Mouse (Mus musculus): ENCODE results near the gene Pitpnc1. TPM values are rescaled to one million over a fixed set of nuclear protein-coding genes. Genes with fewer than 3 reads are reported as not detected.

Gene Pitpnc1
- polyA plus RNA-seq, 1 experiment, result 23.1 TPM

GRCm38 (mm10) chr11:107334849-107335484 lies 135.5 kb downstream of the Pitpnc1 start:
- Histone ChIP-seq H3K4me1 (ENCODE audit: control insufficient read depth, insufficient read depth, insufficient read length, low read length) (peaks cover 44% of the 10 kb centered on the region), H3K4me3 (ENCODE audit: insufficient read depth, low read depth, low read length) (peak overlapping the region; percentile 10; the same call in 1 of the 2 replicates), H3K27ac (replicated peaks; ENCODE audit: low read depth, low read length) (peak overlapping the region; percentile 98)

DNA sequence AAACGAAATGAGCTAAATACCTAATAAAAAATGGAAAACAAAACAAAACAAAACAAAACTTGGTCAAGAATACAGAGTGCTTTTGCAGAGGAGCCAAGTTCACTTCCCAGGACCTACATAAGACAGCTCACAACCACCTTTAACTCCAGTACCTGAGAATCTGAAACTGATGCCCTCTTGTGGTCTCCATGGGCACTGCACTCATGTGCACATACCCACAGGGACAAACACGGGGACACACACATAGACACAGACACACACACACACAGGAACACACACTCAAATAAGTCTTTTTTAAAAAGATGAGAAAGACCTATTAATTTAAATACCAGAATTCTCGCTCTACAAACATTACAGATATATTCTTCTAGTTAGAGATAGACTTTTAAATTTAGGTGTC lies 137.6 kb downstream of the Pitpnc1 start:
- Histone ChIP-seq H3K4me3 (ENCODE audit: insufficient read depth, low read depth, low read length) (no peak overlapping the region), H3K27ac (replicated peaks; ENCODE audit: low read depth, low read length) (0 out of 2 replicates have a peak overlapping the region, but pooled peaks have one; percentile 30)

DNA sequence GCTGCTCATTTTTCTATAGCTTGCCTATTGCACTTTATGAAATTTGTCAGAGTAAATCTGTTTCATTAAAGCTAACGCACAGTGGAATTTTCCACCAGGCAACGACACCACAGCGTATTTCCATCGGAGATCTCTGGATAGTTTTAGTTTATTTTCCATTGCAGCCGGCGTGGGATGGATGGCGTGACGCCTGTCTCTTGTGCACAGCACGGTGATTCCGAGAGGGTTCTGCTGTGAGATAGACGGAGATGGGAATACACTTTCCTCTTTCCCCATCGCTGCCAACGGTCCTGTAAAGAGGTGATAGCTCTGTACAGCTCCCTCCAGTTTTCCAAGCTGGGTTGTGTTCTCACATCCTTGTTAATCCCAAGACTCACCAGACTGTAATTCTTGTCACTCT lies 138.2 kb downstream of the Pitpnc1 start:
- Histone ChIP-seq H3K4me3 (ENCODE audit: insufficient read depth, low read depth, low read length) (no peak overlapping the region), H3K4me1 (ENCODE audit: control insufficient read depth, insufficient read depth, insufficient read length, low read length) (peaks cover 28% of the 10 kb centered on the region), H3K27ac (replicated peaks; ENCODE audit: low read depth, low read length) (no peak overlapping the region)

More for the DNA sequence above, 137.6 kb downstream of the Pitpnc1 start:
- H3K4me1 ChIP-seq (ENCODE audit: control insufficient read depth, insufficient read depth, insufficient read length, low read length), result peaks cover 29% of the 10 kb centered on the region

- no peak overlapping the region for H3K27ac ChIP-seq (replicated peaks; ENCODE audit: low read depth, low read length)
- peaks cover 25% of the 10 kb centered on the region for H3K4me1 ChIP-seq (ENCODE audit: control insufficient read depth, insufficient read depth, insufficient read length, low read length)
- H3K4me3 ChIP-seq (ENCODE audit: insufficient read depth, low read depth, low read length), result no peak overlapping the region
Measured at GRCm38 (mm10) chr11:107331425-107331824, 139.1 kb downstream of the Pitpnc1 start.

GRCm38 (mm10) chr11:107327326-107327725 lies 143.2 kb downstream of the Pitpnc1 start:
- H3K27ac ChIP-seq (replicated peaks; ENCODE audit: low read depth, low read length), result peak overlapping the region; percentile 53; the same call in 1 of the 2 replicates
- H3K4me1 ChIP-seq (ENCODE audit: control insufficient read depth, insufficient read depth, insufficient read length, low read length), result peaks cover 17% of the 10 kb centered on the region
- H3K4me3 ChIP-seq (ENCODE audit: insufficient read depth, low read depth, low read length), result no peak overlapping the region

DNA sequence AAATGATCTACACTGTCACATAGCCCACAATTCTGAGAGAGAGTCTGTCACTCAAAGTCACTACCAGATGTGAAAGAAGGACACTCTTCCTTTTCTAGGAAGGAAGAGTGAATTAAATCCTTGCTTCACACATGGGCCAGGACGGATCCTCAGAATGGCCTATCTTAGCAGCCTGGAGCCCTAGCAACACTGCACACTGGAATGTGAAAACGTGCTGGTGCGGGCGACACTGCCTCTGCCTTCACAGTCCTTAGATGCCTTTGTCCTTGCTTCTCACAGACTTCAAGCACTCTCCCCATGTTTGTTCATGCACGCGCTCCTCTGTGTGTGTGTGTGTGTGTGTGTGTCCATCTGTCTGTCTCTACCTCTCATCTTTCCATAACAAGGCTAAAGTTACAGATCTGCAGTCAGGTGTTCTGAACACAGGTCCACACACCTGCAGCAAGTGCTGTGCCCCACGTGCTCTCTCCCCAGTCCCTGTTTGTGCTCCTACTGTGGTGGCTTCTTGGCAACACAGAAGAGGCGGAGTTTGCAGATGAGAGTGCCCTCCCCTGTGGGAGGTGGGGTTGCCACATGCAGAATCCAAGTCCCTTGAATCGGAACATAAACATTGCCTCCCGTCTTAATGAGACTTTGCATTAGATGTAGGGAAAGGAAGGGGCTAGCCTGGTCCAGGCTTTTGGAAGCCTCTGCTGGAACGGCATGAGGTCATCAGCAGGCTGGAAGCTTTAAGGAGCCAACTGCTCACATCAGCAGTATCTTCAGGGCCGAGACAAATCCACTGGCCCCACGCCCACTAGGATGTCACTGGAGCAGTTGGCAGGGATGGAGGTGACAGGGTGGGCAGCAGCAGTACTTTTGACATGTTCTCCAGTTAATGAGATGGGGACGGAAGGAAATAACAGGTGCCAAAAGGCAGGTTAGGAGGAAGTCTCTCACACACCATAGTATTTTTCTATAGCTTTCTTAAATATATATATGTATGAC lies 144.5 kb downstream of the Pitpnc1 start:
- no peak overlapping the region for H3K27ac ChIP-seq (replicated peaks; ENCODE audit: low read depth, low read length)
- peaks cover 17% of the 10 kb centered on the region for H3K4me1 ChIP-seq (ENCODE audit: control insufficient read depth, insufficient read depth, insufficient read length, low read length)
- H3K4me3 ChIP-seq (ENCODE audit: insufficient read depth, low read depth, low read length), result no peak overlapping the region

- no peak overlapping the region for H3K4me3 ChIP-seq (ENCODE audit: insufficient read depth, low read depth, low read length)
- H3K4me1 ChIP-seq (ENCODE audit: control insufficient read depth, insufficient read depth, insufficient read length, low read length), result peaks cover 17% of the 10 kb centered on the region
- H3K27ac ChIP-seq (replicated peaks; ENCODE audit: low read depth, low read length), result no peak overlapping the region
Measured at GRCm38 (mm10) chr11:107325226-107325625, 145.3 kb downstream of the Pitpnc1 start.

DNA sequence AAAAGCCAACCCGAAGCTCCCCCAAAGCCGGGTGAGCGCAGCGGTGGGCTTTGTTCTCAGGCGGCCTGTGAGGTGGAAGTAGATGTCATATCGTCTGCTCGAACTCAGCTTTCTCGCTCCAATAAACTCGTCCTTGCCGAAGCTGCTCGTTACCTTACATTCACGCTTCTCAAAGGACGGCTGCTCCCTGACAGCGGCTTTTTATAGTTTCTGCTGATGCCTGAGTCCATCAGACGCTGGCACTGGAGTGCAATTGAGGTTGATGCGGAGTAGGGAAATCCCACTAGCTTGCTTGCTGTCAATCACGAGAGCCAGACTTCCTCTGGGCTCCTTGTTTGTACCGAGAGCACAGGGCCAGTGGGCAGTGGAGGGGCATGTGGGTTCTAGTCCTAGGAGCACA lies 147.3 kb downstream of the Pitpnc1 start:
- Histone ChIP-seq H3K4me3 (ENCODE audit: insufficient read depth, low read depth, low read length) (no peak overlapping the region), H3K4me1 (ENCODE audit: control insufficient read depth, insufficient read depth, insufficient read length, low read length) (peaks cover 19% of the 10 kb centered on the region), H3K27ac (replicated peaks; ENCODE audit: low read depth, low read length) (no peak overlapping the region)

- H3K27ac ChIP-seq (replicated peaks; ENCODE audit: low read depth, low read length), result no peak overlapping the region
- H3K4me3 ChIP-seq (ENCODE audit: insufficient read depth, low read depth, low read length), result no peak overlapping the region
- H3K4me1 ChIP-seq (ENCODE audit: control insufficient read depth, insufficient read depth, insufficient read length, low read length), result peaks cover 22% of the 10 kb centered on the region
Measured at GRCm38 (mm10) chr11:107322226-107322625, 148.3 kb downstream of the Pitpnc1 start.

DNA sequence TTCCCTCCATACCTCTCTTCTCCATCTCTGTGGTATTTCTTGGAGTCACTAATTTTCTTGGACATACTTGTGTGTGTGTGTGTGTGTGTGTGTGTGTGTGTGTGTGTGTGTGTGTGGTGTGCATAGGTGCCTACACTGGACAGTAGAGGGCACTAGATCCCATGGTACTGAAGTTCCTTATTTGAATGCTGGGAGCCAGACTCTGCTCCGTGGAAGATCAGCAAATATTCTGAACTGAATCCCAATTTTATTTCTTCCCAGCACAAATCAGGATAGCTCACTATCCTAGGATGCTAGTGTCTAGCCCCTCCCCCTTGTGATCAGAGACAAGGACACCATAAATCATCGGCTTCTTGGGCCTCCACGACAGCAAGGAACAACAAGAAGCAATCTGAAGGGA lies 148.7 kb downstream of the Pitpnc1 start:
- no peak overlapping the region for H3K27ac ChIP-seq (replicated peaks; ENCODE audit: low read depth, low read length)
- H3K4me1 ChIP-seq (ENCODE audit: control insufficient read depth, insufficient read depth, insufficient read length, low read length), result peaks cover 18% of the 10 kb centered on the region
- H3K4me3 ChIP-seq (ENCODE audit: insufficient read depth, low read depth, low read length), result no peak overlapping the region

DNA sequence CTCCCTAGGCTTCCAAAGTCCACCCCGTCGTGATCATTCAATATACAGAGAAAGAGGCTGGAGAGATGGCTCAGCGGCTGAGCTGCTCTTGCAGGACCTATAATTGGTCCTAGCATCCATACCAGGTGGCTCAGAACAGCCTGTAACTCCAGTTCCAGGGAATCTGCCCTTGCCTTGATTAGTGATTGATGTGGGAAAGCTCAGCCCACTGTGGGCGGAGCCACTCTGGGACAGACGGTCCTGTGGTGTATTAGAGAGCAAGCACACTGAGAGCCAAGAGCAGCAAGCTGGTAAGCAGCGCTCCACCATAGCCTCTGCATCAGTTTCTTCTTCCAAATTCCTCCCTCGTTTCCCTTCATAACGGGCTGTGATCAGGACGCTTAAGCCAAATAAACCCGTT lies 150.6 kb downstream of the Pitpnc1 start:
- H3K27ac ChIP-seq (replicated peaks; ENCODE audit: low read depth, low read length), result no peak overlapping the region
- H3K4me1 ChIP-seq (ENCODE audit: control insufficient read depth, insufficient read depth, insufficient read length, low read length), result peaks cover 17% of the 10 kb centered on the region
- H3K4me3 ChIP-seq (ENCODE audit: insufficient read depth, low read depth, low read length), result no peak overlapping the region

DNA sequence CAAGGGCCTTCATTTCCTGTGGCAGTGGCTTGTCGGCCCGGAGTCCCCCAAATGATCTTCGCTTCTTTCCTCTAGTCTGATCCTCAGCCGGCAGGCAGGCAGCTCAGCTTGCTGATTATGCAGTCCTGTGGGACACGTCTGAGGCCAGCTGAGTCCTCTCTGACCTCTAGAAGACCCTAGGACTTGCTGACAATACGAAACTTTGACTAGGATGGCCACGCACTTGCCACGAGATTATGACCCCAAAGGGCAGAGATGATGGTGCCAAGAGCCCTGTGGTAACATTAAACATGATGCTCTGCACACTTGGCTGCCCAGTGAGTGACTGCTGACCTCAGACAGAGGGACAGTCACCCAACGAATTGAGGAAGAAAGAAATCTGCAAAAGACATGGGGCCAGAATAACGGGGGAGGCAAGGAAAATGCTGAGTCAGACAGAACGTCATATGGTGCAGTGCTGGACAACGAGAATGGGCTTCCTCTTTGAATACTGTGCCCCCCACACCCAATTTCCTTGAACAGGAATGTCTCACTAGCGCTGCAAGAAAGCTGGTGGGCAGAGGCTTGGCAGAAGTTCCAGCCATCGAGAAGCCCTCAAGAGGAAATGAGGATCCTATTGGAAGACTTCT lies 152.7 kb downstream of the Pitpnc1 start:
- no peak overlapping the region for H3K4me3 ChIP-seq (ENCODE audit: insufficient read depth, low read depth, low read length)
- H3K4me1 ChIP-seq (ENCODE audit: control insufficient read depth, insufficient read depth, insufficient read length, low read length), result peaks cover 17% of the 10 kb centered on the region
- H3K27ac ChIP-seq (replicated peaks; ENCODE audit: low read depth, low read length), result peak overlapping the region; percentile 81

DNA sequence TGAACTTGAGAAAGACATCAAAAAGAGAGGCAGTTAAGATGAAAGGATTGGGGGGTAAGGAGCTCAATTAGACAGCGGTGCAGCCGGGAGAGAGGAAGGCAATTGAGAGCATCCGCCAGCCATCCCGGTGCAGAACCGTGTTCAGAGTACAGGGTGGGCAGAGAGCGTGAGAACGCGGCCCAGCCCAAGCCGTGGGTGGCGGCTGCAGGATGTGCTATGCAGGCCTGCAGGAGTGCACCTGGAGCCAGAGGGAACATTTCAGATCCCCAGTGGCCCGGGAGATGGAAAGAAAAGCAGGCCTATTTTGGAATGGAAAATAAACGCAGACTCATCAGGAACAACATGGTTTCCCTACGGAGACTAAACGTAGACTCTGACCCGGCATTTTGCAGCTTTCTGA lies 155.0 kb downstream of the Pitpnc1 start:
- no peak overlapping the region for H3K4me3 ChIP-seq (ENCODE audit: insufficient read depth, low read depth, low read length)
- H3K4me1 ChIP-seq (ENCODE audit: control insufficient read depth, insufficient read depth, insufficient read length, low read length), result peaks cover 25% of the 10 kb centered on the region
- H3K27ac ChIP-seq (replicated peaks; ENCODE audit: low read depth, low read length), result peak overlapping the region; percentile 69

GRCm38 (mm10) chr11:107310338-107311121 lies 160.0 kb downstream of the Pitpnc1 start:
- Histone ChIP-seq H3K27ac (replicated peaks; ENCODE audit: low read depth, low read length) (no peak overlapping the region), H3K4me1 (ENCODE audit: control insufficient read depth, insufficient read depth, insufficient read length, low read length) (peaks cover 13% of the 10 kb centered on the region), H3K4me3 (ENCODE audit: insufficient read depth, low read depth, low read length) (no peak overlapping the region)
